19 mouse cellular contexts compared by ENCODE assay signal in genomic region chr11:8678260-8678995, GRCm38 (mm10). TPM values are rescaled to one million over a fixed set of nuclear protein-coding genes. Genes with fewer than 3 reads are reported as not detected.
A peak's percentile ranks its signal among the peaks of the same experiment; 100 is the strongest.
DNase-seq lines count a peak whose midpoint lies in the region; ATAC-seq and TF ChIP-seq lines count a peak whose summit lies in the region.
"Had no signal": no experiment of that assay in that cellular context is flagged by ENCODE, and none has a peak within 500 bp of the region (broad histone marks: within the 10 kb centered on the region; RNA-seq: fewer than 3 reads in every experiment).

No protein-coding gene starts in this region.

- no peak overlapping the region for H3K4me2 ChIP-seq in lung, postnatal 0 days (replicated peaks; ENCODE audit: low read depth, low read length)
- no peak overlapping the region for H3K4me2 ChIP-seq in intestine, embryonic 16.5 days (ENCODE audit: low read depth, low read length)
- H3K4me2 ChIP-seq: forebrain, embryonic 15.5 days; heart, embryonic 11.5 days; liver, embryonic 11.5 days had no signal

- intact Hi-C loops in heart, postnatal 14 days (cut with DNase I): loop anchor here (10.0 kb wide), 1 partner anchor 176 kb away; no protein-coding TSS in a partner anchor

- ATAC-seq in lung, postnatal 0 days: peak; percentile 65
- ATAC-seq in intestine, embryonic 16.5 days: peak; percentile 20; the same call in 1 of the 2 replicates
- ATAC-seq: forebrain, embryonic 15.5 days; inflammation-experienced regulatory T-cells, adult 6 months; midbrain, embryonic 16.5 days had no signal

- H3K27ac ChIP-seq in lung, postnatal 0 days (ENCODE audit: low read length): peak overlapping the region; percentile 80
- H3K27ac ChIP-seq in intestine, embryonic 16.5 days (ENCODE audit: low read length): no peak overlapping the region
- H3K27ac ChIP-seq: embryonic facial prominence, embryonic 10.5 days; forebrain, embryonic 15.5 days had no signal

- no peaks in the 10 kb centered on the region for H3K36me3 ChIP-seq in lung, postnatal 0 days (ENCODE audit: insufficient read depth, low read length)
- H3K36me3 ChIP-seq in intestine, embryonic 16.5 days (ENCODE audit: control insufficient read depth, insufficient read depth, low read length): no peaks in the 10 kb centered on the region
- H3K36me3 ChIP-seq: embryonic facial prominence, embryonic 10.5 days; forebrain, embryonic 15.5 days had no signal

- TF ChIP-seq EP300 in lung, postnatal 0 days (IDR thresholded peaks at IDR 0.05): peak; percentile 30; the same call in 1 of the 2 replicates

- no peaks in the 10 kb centered on the region for H3K27me3 ChIP-seq in lung, postnatal 0 days (replicated peaks; ENCODE audit: insufficient read depth, low read length)
- no peaks in the 10 kb centered on the region for H3K27me3 ChIP-seq in intestine, embryonic 16.5 days (replicated peaks; ENCODE audit: control insufficient read depth, insufficient read depth, low read length)
- H3K27me3 ChIP-seq: forebrain, embryonic 15.5 days had no signal

- H3K9ac ChIP-seq in lung, postnatal 0 days (replicated peaks; ENCODE audit: low read depth): no peak overlapping the region
- no peak overlapping the region for H3K9ac ChIP-seq in intestine, embryonic 16.5 days (ENCODE audit: low read depth, low read length)
- H3K9ac ChIP-seq: forebrain, embryonic 15.5 days had no signal

- no peak for TF ChIP-seq CTCF in lung, postnatal 0 days (IDR thresholded peaks at IDR 0.05)

- 64% methylated on average over 12 of the region's 12 CpGs for WGBS in lung, postnatal 0 days
- WGBS in intestine, embryonic 16.5 days: 78% methylated on average over 12 of the region's 12 CpGs

- H3K9me3 ChIP-seq in lung, postnatal 0 days (ENCODE audit: low read length): no peaks in the 10 kb centered on the region
- no peaks in the 10 kb centered on the region for H3K9me3 ChIP-seq in intestine, embryonic 16.5 days (ENCODE audit: control insufficient read depth, low read length)
- H3K9me3 ChIP-seq: embryonic facial prominence, embryonic 10.5 days; forebrain, embryonic 15.5 days had no signal

- no peak overlapping the region for H3K4me3 ChIP-seq in lung, postnatal 0 days (ENCODE audit: low read depth, low read length)
- H3K4me3 ChIP-seq in intestine, embryonic 16.5 days (ENCODE audit: low read length): no peak overlapping the region
- H3K4me3 ChIP-seq: embryonic facial prominence, embryonic 10.5 days; erythroblast, embryonic 14.5 days; forebrain, embryonic 15.5 days had no signal

- peak; percentile 82 to 86 for DNase-seq in adrenal gland, adult (ENCODE audit: inconsistent age in 2 of 2, low spot score in 1 of 2)
- DNase-seq in adrenal gland, postnatal 4 days (ENCODE audit: low spot score in 2 of 2): no peak
- peak; percentile 83 for DNase-seq in lung, postnatal 0 days (ENCODE audit: low spot score)
- DNase-seq in lung, postnatal 14 days: no peak
- peak; percentile 74 for DNase-seq in adrenal gland, adult 2 months
- no peak for DNase-seq in left cerebral cortex, adult 11 months (ENCODE audit: low spot score)
- no peak for DNase-seq in heart, postnatal 14 days
- DNase-seq: cerebellum, postnatal 10 days; gastrocnemius, postnatal 10 days; kidney, postnatal 14 days; thymus, postnatal 25 days had no signal

- H3K4me1 ChIP-seq in lung, postnatal 0 days (ENCODE audit: insufficient read depth, low read depth, low read length): peaks cover 10% of the 10 kb centered on the region; the same call in 1 of the 2 replicates
- peaks cover 15% of the 10 kb centered on the region for H3K4me1 ChIP-seq in intestine, embryonic 16.5 days (ENCODE audit: control insufficient read depth, insufficient read depth, low read length)

RNA-seq across cellular contexts. Expression of gene Tns3, which starts 14.1 kb away (rescaled TPM):
- 10 to 100 TPM; 67.7 to 81.2 TPM for total RNA-seq in adrenal gland, postnatal 4 days (2021)
- polyA plus RNA-seq in lung, postnatal 0 days (2015; fragmentation: Nextera tagmentation; extraction: Ambion mirVana): 34.9 and 37.5 TPM in 2 replicates
- 10 to 100 TPM; 57.2 to 67.7 TPM for total RNA-seq in adrenal gland, adult 2 months (2021)
- polyA plus RNA-seq in adrenal gland, adult 2 months (2012; rRNA removed): 39.2 and 44.2 TPM in 2 replicates
- 18.7 and 21.0 TPM in 2 replicates for polyA plus RNA-seq in intestine, embryonic 16.5 days (2015; fragmentation: Nextera tagmentation; extraction: Ambion mirVana)
- 10 to 100 TPM; 21.1 to 23.2 TPM for total RNA-seq in heart, postnatal 14 days (2021)

Comparison
In these comparisons a context has a peak if more than half of its experiments do, and no peak if none do; other contexts are left out.
1. DNase-seq: peak in adrenal gland, adult (2 of 2), lung, postnatal 0 days (single experiment) and adrenal gland, adult 2 months (single experiment); none in adrenal gland, postnatal 4 days (0 of 2), lung, postnatal 14 days (single experiment), left cerebral cortex, adult 11 months (single experiment) and heart, postnatal 14 days (0 of 2).